Mouse (Mus musculus): Measurements from ENCODE around the gene Samd4.
A peak's percentile ranks its signal among the peaks of the same experiment; 100 is the strongest.

Gene Samd4

GRCm38 (mm10) chr14:46955109-46955508 lies 72.5 kb downstream of the Samd4 start:
- DNase-seq (ENCODE audit: low spot score in 2 of 2), result no peak

GRCm38 (mm10) chr14:46955574-46956043 lies 73.0 kb downstream of the Samd4 start:
- no peak for DNase-seq (ENCODE audit: low spot score in 2 of 2)

GRCm38 (mm10) chr14:46956121-46956520 lies 73.5 kb downstream of the Samd4 start:
- DNase-seq (ENCODE audit: low spot score in 2 of 2), result no peak

GRCm38 (mm10) chr14:46959166-46959721 lies 76.6 kb downstream of the Samd4 start:
- no peak for DNase-seq (ENCODE audit: low spot score in 2 of 2)

- no peak for DNase-seq (ENCODE audit: low spot score in 2 of 2)
These were observed 77.2 kb downstream of the Samd4 start for GRCm38 (mm10) chr14:46959831-46960230.

GRCm38 (mm10) chr14:46962832-46963231 lies 80.2 kb downstream of the Samd4 start:
- DNase-seq (ENCODE audit: low spot score in 2 of 2), result no peak

GRCm38 (mm10) chr14:46964074-46964872 lies 81.6 kb downstream of the Samd4 start:
- DNase-seq (ENCODE audit: low spot score in 2 of 2), result no peak

GRCm38 (mm10) chr14:46966206-46966605 lies 83.6 kb downstream of the Samd4 start:
- no peak for DNase-seq (ENCODE audit: low spot score in 2 of 2)

GRCm38 (mm10) chr14:46968046-46968445 lies 85.4 kb downstream of the Samd4 start:
- DNase-seq (ENCODE audit: low spot score in 2 of 2), result no peak

GRCm38 (mm10) chr14:46970673-46971072 lies 88.0 kb downstream of the Samd4 start:
- DNase-seq (ENCODE audit: low spot score in 2 of 2), result peak in 1 of 2 experiments; percentile 31

GRCm38 (mm10) chr14:46971802-46972201 lies 89.1 kb downstream of the Samd4 start:
- DNase-seq (ENCODE audit: low spot score in 2 of 2), result no peak

GRCm38 (mm10) chr14:46974874-46975273 lies 92.2 kb downstream of the Samd4 start:
- DNase-seq (ENCODE audit: low spot score in 2 of 2), result no peak

GRCm38 (mm10) chr14:46975969-46976368 lies 93.3 kb downstream of the Samd4 start:
- no peak for DNase-seq (ENCODE audit: low spot score in 2 of 2)

- DNase-seq (ENCODE audit: low spot score in 2 of 2), result no peak
These were observed 94.1 kb downstream of the Samd4 start for GRCm38 (mm10) chr14:46976712-46977111.

- DNase-seq (ENCODE audit: low spot score in 2 of 2), result no peak
These were observed 95.0 kb downstream of the Samd4 start for GRCm38 (mm10) chr14:46977660-46978059.

GRCm38 (mm10) chr14:46979172-46979571 lies 96.5 kb downstream of the Samd4 start:
- no peak for DNase-seq (ENCODE audit: low spot score in 2 of 2)

- DNase-seq (ENCODE audit: low spot score in 2 of 2), result no peak
These were observed 98.2 kb downstream of the Samd4 start for GRCm38 (mm10) chr14:46980736-46981438.

- no peak for DNase-seq (ENCODE audit: low spot score in 2 of 2)
These were observed 99.5 kb downstream of the Samd4 start for GRCm38 (mm10) chr14:46982106-46982505.

GRCm38 (mm10) chr14:46984542-46985125 lies 102.0 kb downstream of the Samd4 start:
- DNase-seq (ENCODE audit: low spot score in 2 of 2), result no peak

- DNase-seq (ENCODE audit: low spot score in 2 of 2), result no peak
These were observed 107.0 kb downstream of the Samd4 start for GRCm38 (mm10) chr14:46989694-46990093.

- no peak for DNase-seq (ENCODE audit: low spot score in 2 of 2)
These were observed 107.8 kb downstream of the Samd4 start for GRCm38 (mm10) chr14:46990450-46990849.

- DNase-seq (ENCODE audit: low spot score in 2 of 2), result no peak
These were observed 112.0 kb downstream of the Samd4 start for GRCm38 (mm10) chr14:46994704-46995103.

All from urinary bladder, postnatal 36 days (tissue).